Mouse (Mus musculus) granulocyte monocyte progenitor cell, adult 5-6 weeks (primary cell): ENCODE results near the gene Pbxip1. TPM values are rescaled to one million over a fixed set of nuclear protein-coding genes. Genes with fewer than 3 reads are reported as not detected.
"Not testable (repeated sequence)": the region's sequence is repeated elsewhere in the genome, so short reads cannot be mapped to it uniquely, and the experiment has no call there.

Source experiments
- ATAC-seq: replicated peaks from 2 replicates; pipeline ENCODE4 v1.8.0; 2016; ENCODE audit warnings: mild to moderate bottlenecking, moderate TSS enrichment, inconsistent platforms; ENCODE audit not compliant: poor library complexity, severe bottlenecking
- total RNA-seq, 2 experiments: library from RNA; stranded (forward) in 1 of 2; stranded (reverse) in 1 of 2; fragments of 200-712, 200-1000 nt in 1 of 2; fragments of >200 nt in 1 of 2; fragmentation: Nextera tagmentation in 1 of 2; gene quantifications; 2 replicates each; pipeline ENCODE4 v1.2.3; 2014 to 2017

The Pbxip1 gene
- total RNA-seq, 2 experiments from 2014 or later: 9.7 to 12.2 TPM

DNA sequence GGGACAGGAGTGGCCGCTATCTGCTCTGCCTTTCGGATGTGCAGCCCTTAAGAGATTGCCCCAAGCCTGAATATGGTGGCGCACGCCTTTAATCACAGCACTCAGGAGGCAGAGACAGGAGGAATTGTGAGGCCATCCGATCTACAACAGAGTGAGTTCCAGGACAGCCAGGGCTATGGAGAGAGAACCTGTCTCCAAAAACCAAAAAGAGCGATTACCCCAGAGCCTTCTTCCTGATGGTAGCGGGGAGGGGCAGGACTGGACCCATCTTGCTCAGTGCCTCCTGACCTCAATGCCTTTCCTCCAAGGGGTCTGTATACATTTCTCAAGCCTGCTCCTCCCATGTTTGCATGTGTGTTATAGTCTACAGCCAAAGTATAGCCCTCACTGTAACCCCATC is 7.5 kb upstream of the Pbxip1 start:
- not testable (repeated sequence) for ATAC-seq

GRCm38 (mm10) chr3:89430171-89431159 is 6.0 kb upstream of the Pbxip1 start, which contains the start of gene Pygo2:
TSS of gene Pygo2 (plus strand) at chr3:89430214.
- peak; percentile 97 for ATAC-seq

GRCm38 (mm10) chr3:89432606-89433005 is 3.9 kb upstream of the Pbxip1 start:
- no peak for ATAC-seq

GRCm38 (mm10) chr3:89434532-89434931 is 2.0 kb upstream of the Pbxip1 start:
- ATAC-seq: no peak

DNA sequence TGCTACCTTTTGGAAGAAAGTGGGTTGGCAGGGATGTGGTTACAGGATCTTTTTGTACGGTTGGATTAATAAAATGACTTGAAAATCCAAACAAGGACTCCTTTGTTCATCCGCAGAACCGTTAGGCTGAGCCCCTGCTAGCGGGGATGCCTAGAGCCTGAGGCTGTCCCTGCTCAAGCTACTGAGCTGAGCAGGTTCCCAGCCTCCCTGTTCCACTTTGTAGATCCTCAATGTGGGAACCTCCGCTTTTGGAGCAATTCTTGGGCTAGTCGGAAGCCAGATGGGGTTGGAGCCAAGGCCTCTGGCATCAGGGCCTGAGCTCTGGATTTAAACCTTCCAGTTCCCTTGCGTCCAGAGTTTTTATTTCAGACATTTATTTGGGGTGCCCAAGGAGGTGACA is 1.5 kb upstream of the Pbxip1 start:
- ATAC-seq: no peak

- peak; percentile 70 for ATAC-seq
These were observed 763 bp downstream of the Pbxip1 start for GRCm38 (mm10) chr3:89437269-89437668.

- ATAC-seq: no peak
These were observed 4.2 kb downstream of the Pbxip1 start for GRCm38 (mm10) chr3:89440691-89441090.

- ATAC-seq: peak; percentile 61
These were observed 12.4 kb downstream of the Pbxip1 start for GRCm38 (mm10) chr3:89448720-89449537.

DNA sequence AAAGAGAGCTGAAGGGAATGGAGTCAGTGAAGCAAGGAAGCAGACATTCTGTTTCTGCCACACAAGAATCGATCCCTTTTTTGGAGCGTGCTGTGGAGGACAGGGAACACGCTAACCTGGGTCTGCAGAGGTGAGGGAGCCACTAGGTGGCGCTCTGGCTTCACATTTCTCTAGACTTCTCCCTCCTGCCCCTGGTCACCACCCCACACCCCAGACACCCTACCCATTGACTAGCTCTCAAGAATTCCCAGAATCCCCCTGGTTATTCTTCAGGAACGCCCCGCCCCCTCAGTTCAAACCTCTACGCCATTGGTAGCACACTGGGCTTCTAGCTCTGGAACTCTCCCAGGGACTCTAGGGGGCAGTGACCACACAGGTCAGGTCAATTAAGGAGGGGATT is 13.0 kb downstream of the Pbxip1 start:
- ATAC-seq: peak; percentile 72

DNA sequence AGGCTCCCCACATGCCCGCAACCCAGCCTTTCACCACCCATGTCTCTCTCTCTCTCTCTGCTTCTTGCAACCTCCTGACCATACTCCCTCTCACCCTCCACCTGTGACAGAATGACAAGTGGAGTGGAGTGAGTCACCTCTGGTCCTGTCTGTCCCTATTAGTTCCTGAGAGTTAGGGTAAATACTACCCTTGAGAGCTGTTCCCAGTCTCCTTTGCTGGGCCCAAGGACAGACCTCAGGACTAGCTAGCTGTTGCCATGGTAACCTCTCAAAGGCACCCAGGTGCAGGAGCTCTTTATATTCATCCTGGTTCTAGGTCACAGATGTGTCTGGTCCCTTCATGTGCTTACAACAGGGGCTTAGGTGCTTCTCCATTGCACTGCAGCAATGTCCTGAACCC is 15.4 kb downstream of the Pbxip1 start:
- no peak for ATAC-seq

- ATAC-seq: no peak
These were observed 18.1 kb downstream of the Pbxip1 start, which contains the start of gene Pmvk for GRCm38 (mm10) chr3:89454401-89455177. TSS of gene Pmvk (plus strand) at chr3:89454541.

GRCm38 (mm10) chr3:89455786-89456285 is 19.3 kb downstream of the Pbxip1 start:
- no peak for ATAC-seq

GRCm38 (mm10) chr3:89456726-89457665 is 20.5 kb downstream of the Pbxip1 start:
- peak; percentile 89 for ATAC-seq

- ATAC-seq: peak; percentile 54
These were observed 22.0 kb downstream of the Pbxip1 start for GRCm38 (mm10) chr3:89458372-89458964.

DNA sequence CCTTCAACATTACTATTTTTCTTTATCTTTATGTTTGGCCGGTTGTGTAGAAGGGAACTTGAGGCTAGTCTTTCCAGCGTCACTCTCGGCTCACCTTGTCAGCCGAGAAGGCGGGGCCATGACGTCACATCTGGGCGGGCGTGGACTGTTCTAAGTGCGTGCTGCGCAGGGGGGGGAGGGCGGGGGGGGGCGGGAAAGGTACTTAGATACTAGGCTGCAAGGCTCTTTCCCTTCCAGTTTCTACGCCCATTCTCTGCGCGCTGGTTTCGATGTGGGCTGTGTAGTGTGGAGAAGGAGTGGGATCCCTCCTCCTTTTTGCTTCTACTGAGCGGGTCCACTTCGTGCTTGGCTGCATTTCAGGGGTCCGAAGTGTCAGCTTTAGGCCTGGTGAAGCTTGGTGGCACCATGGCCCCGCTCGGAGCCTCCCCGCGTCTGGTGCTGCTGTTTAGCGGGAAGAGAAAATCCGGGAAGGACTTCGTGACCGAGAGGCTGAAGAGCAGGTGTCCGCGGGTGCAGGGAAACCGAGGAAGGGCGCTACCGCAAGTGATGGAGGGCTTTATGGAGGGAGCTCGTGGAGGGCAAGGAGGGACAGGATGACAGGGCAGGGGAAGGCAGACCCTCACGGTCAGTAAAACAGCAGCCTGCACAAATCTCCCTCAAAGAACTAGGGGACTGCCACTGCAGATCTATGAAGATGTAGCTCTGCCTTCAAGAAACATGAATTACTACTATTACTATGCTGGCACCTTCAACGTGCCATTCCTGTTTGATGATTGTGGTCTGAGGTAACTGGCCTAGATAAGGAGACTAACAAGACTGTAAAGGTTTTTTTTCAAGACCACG is 22.7 kb downstream of the Pbxip1 start:
- ATAC-seq: peak; percentile 62

DNA sequence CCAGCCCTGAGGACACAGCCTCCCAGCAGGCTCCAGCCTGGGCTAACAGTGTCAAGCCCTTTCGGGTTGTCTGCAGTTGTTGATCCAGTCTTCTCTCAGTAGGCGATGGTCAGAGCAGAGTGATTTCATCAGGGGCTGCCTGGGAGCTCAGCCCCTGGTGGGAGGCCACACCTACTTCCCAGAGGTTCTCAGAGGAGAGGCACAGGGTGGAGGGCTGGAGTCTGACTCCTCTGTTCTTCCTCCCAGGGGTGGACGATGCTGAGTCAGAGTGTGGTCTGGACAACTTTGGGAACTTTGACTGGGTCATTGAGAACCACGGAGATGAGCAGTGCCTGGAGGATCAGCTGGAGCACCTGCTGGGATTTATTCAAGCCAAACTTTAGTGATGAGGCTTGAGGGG is 31.8 kb downstream of the Pbxip1 start:
- no peak for ATAC-seq

GRCm38 (mm10) chr3:89472280-89472679 is 35.8 kb downstream of the Pbxip1 start:
- ATAC-seq: peak; percentile 55

DNA sequence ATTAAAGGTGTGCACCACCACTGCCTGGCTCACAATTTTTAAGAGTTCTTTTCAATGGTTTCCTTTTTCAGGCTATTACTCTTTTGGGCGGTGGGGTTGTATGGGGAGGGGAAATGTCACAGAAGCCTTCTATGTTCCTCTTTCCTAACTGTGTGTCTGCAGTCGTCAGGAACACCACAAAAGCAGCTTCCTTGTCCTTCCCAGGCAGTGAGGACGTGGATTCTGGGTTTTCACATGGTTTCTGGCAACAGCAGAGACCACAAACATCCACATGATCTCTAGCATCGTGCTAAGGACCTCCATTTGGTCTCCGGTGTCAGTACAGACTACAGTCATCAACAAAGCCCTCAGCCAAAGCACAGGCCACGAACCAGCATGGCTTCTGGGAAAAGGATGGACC is 37.3 kb downstream of the Pbxip1 start:
- ATAC-seq: peak; percentile 74
